Mouse (Mus musculus) liver, embryonic 18 days (tissue): ENCODE measurements around the gene Cyp4f17. TPM values are rescaled to one million over a fixed set of nuclear protein-coding genes. Genes with fewer than 3 reads are reported as not detected.

Source experiments
- polyA plus RNA-seq: library from polyadenylated mRNA; depleted of rRNA; stranded (reverse); fragments of >200 nt; gene quantifications from 2 replicates; pipeline ENCODE4 v1.2.3, GENCODE M21; 2012; rRNA removed

The Cyp4f17 gene
- 3.5 and 4.0 TPM in 2 replicates for polyA plus RNA-seq

DNA sequence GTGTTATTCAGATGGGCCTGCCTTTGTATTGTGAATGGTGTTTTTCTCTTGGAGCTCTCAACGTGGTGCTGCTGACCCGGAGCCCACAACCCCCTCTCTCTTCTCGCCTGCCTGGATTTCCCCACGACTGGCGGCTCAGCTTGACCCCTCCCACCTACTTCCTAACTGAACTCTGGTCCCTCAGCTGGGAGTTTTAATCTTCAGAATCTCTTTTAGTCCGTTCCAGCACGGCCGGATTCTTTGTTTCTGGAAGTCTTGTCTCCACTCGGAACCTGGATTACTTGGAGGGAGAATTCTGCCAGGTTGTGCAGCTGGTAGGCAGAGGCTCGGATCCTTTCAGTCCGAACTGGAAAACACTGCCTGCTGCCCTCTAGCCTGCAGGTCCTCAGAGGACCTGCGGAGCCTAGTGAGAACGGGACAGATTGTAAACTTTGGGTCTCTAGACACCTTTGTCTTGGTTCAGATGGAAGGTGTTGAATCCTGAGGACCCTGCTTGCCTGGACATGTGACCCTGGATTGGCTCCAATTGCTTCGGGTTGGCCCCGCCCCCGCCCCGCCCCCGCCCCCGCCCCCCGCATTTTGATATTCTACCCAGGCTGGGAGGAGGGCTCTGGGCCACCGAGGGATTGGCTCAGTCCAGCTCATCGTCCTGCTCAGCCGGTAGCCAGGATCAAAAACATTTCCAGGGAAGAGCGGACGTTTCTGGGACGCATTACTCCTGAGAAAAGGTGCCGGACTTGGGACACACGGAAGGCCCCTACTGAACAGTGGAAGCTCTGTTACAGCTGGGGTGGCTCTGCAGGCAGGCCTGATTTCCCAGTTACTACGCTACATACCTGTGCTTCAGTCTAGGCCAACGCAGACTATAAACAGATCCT, at the start of gene Cyp4f17:
TSS of gene Cyp4f17 (plus strand) at position 200 of the 878 bp plus-strand sequence.

DNA sequence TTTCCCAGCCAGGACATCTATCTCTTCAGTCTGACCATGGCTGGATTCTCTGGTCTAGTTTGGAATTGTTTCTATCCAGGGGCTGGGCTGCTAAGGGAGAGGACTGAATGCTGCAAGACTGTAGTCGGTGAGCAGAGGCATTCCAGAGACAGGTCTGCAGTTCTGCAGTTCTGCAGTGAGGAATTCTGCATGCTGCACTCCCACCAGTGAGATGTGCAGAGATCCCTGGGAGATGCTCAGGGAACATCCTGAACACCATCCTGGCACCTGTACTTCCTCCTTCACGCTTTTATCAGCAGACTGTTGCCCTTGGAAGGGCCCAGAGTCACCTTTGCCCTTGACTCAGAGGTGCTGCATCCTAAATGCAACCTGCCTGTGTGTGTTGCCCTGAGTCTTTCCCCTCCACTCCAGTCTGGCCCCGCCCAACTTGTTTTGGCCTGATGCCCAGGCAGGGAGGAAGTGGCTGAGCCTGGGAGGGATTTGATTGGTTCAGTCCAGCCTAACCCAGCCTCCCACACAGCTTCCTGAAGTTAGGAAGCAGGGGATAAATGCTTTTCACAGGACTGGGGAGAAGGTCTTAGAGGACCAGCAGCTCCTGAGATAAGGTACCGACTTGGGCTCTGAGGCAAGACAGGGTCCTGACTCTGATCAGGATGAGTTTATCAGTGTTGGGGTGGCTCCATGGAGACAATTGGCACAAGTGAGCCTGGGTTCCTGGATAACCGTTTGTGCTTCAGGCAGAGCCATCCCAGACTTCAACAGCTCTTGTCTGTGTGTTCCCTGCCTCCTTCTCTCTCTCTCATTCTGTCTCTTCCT, 30.4 kb downstream of the Cyp4f17 start, which contains the start of gene Cyp4f16:
TSS of gene Cyp4f16 (plus strand) at position 508 of the 816 bp plus-strand sequence.

Other genes with a start within 250 kb of the Cyp4f17 start
- 7.7 and 11.8 TPM in 2 replicates for gene Brd4, start 221.3 kb upstream of the Cyp4f17 start, polyA plus RNA-seq
- gene Akap8, start 184.8 kb upstream of the Cyp4f17 start, polyA plus RNA-seq = 19.0 and 21.5 TPM in 2 replicates
- gene Akap8l, start 155.4 kb upstream of the Cyp4f17 start, polyA plus RNA-seq = 38.5 and 47.9 TPM in 2 replicates
- gene Wiz, start 116.6 kb upstream of the Cyp4f17 start, polyA plus RNA-seq = 5.8 and 7.8 TPM in 2 replicates
- 3.6 and 4.2 TPM in 2 replicates for gene Rasal3, start 102.5 kb upstream of the Cyp4f17 start, polyA plus RNA-seq
- gene Pglyrp2, start 81.9 kb upstream of the Cyp4f17 start, polyA plus RNA-seq = 22.9 and 24.4 TPM in 2 replicates
- gene Cyp4f39, start 53.3 kb upstream of the Cyp4f17 start, polyA plus RNA-seq = 0.06 and 0.08 TPM in 2 replicates
- gene Cyp4f16, start 30.5 kb downstream of the Cyp4f17 start, polyA plus RNA-seq = 5.0 and 5.4 TPM in 2 replicates
- gene Cyp4f37, start 115.3 kb downstream of the Cyp4f17 start, polyA plus RNA-seq = not detected in 2 replicates
- gene Cyp4f40, start 152.8 kb downstream of the Cyp4f17 start, polyA plus RNA-seq = not detected in 2 replicates
- 27.6 and 28.3 TPM in 2 replicates for gene Cyp4f15, start 179.6 kb downstream of the Cyp4f17 start, polyA plus RNA-seq